Mouse (Mus musculus): ENCODE measurements around the gene Adam26a. TPM values are rescaled to one million over a fixed set of nuclear protein-coding genes. Genes with fewer than 3 reads are reported as not detected.
"Not testable (repeated sequence)": the region's sequence is repeated elsewhere in the genome, so short reads cannot be mapped to it uniquely, and the experiment has no call there.

Adam26a gene
- not detected in 2 replicates for total RNA-seq (2017)

DNA sequence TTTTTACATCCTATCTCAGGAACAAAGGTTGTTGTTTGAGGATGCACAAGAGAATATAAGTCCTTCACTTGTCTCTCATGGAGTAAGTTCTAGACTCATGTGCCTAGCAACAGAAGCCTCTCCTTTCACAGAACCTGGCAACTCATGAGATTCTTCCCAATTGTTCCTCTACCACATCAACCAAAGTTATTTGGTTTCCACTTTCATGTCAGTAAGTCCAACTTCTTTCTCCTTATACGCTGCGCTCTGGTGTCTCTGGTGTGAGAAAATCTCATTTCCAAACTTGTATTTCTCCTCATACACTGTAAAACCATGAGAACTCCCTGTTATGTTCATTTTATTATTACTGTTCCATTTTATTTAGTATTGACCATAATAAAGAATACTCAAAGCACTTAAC lies at the start of gene Adam26a:
TSS of gene Adam26a (minus strand) at position 101 of the 400 bp plus-strand sequence.
- not testable (repeated sequence) for ATAC-seq (replicated peaks; ENCODE audit: low read depth, poor library complexity, severe bottlenecking)

GRCm38 (mm10) chr8:43616046-43616445 lies 39.5 kb upstream of the Adam26a start:
- ATAC-seq (replicated peaks; ENCODE audit: low read depth, poor library complexity, severe bottlenecking), result no peak

- ATAC-seq (replicated peaks; ENCODE audit: low read depth, poor library complexity, severe bottlenecking), result not testable (repeated sequence)
These were observed 27.1 kb upstream of the Adam26a start for GRCm38 (mm10) chr8:43603657-43604056.

- not testable (repeated sequence) for ATAC-seq (replicated peaks; ENCODE audit: low read depth, poor library complexity, severe bottlenecking)
These were observed 26.7 kb upstream of the Adam26a start for GRCm38 (mm10) chr8:43603166-43603565.

DNA sequence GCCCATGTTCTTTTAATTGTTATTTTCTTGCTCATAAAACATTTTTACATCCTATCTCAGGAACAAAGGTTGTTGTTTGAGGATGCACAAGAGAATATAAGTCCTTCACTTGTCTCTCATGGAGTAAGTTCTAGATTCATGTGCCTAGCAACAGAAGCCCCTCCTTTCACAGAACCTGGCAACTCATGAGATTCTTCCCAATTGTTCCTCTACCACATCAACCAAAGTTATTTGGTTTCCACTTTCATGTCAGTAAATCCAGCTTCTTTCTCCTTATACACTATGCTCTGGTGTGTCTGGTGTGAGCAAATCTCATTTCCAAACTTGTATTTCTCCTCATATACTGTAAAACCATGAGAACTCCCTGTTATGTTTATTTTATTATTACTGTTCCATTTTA lies 48.5 kb downstream of the Adam26a start, which contains the start of gene Adam26b:
TSS of gene Adam26b (minus strand) at position 101 of the 400 bp plus-strand sequence.
- not testable (repeated sequence) for ATAC-seq (replicated peaks; ENCODE audit: low read depth, poor library complexity, severe bottlenecking)

Other genes with a start within 250 kb of the Adam26a start
- not detected in 2 replicates for gene Adam26b, start 48.6 kb downstream of the Adam26a start, total RNA-seq (2017)
- gene Gm5346, start 50.6 kb upstream of the Adam26a start, total RNA-seq (2017), result not detected in 2 replicates
- gene Adam34, start 133.3 kb upstream of the Adam26a start, total RNA-seq (2017), result not detected in 2 replicates